Mouse (Mus musculus): ENCODE measurements around the gene Trim67.

Trim67 gene

GRCm38 (mm10) chr8:124794486-124794780 is 1.5 kb downstream of the Trim67 start:
- peak; percentile 94 for DNase-seq

DNA sequence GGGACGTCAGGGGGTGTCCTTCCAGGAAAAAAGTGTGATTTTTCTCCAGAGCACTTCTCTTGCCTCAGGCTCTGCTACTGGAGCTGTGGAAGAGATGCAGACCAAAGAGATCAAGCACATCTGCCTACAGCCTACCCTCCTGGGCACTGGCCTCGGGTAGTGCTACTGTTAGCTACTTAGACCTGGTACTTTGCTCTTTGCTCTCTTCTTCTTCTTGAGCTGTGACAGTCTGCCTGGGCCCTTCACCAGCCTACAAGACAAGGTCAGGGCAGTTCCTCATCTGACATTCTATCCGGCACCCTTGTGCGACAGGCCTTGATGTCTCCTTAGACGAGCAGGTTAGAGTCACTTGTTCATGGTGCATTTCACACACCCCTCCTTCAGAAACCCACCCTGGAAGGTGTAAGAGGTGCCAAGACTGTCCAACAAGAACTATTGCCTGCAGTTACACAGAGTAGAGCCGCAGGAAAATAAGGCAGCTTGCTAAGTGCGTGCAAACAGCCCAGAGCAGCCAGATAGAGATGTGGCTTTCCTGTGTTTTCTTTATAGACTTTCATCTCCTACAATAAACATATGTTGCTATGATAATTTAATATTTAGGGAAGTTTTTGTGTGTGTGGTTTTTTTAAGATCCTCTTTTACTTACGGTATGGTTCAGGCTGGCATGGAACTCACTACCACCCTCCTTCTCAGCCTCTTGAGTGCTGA is 3.0 kb downstream of the Trim67 start:
- no peak for DNase-seq

GRCm38 (mm10) chr8:124800542-124800941 is 7.7 kb downstream of the Trim67 start:
- DNase-seq, result no peak

GRCm38 (mm10) chr8:124803824-124804702 is 11.2 kb downstream of the Trim67 start:
- DNase-seq, result no peak

- no peak for DNase-seq
These were observed 13.1 kb downstream of the Trim67 start for GRCm38 (mm10) chr8:124805990-124806389.

- DNase-seq, result no peak
These were observed 16.5 kb downstream of the Trim67 start for GRCm38 (mm10) chr8:124809419-124809818.

- peak; percentile 41 to 60 for DNase-seq
These were observed 17.2 kb downstream of the Trim67 start for GRCm38 (mm10) chr8:124810056-124810610.

GRCm38 (mm10) chr8:124810689-124811394 is 17.9 kb downstream of the Trim67 start:
- peak; percentile 41 to 77 for DNase-seq

- DNase-seq, result no peak
These were observed 20.4 kb downstream of the Trim67 start for GRCm38 (mm10) chr8:124813326-124813725.

DNA sequence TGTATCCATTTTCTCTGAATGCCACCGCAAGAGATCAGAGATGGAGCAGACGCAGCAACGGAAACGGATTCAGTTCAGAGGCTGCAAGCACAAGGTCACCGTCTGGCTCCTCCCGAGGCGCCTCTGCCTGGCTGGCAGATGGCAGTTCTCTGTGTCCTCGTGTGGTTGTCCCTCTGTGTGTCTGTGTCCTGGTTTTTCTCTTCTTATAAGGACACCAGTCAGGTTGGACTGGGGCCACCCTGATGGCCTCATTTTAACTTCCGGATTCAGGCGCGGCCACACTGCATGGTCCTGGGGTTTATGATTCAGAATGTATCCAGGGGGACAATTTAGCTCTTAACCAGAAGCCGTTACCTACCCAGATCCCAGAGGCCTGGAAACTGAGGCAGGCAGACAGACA is 23.0 kb downstream of the Trim67 start:
- peak; percentile 48 to 72 for DNase-seq

DNA sequence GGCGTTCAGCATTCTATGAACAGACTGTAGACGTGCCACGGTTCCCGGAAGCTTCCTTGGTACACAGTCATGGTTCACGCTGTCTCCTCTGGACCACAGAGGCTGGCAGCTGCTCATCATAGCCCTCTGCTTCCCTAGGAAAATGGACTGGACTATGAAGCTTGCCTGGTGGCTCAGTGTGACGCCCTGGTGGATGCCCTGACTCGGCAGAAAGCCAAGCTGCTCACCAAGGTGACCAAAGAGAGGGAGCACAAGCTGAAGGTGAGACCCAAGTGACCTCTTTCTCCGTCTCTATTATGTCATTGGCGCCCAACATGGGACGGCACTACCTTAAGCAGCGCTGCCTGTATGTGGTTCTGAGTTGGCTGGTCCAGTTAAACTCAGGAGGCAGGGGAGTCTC is 24.0 kb downstream of the Trim67 start:
- DNase-seq, result no peak

- DNase-seq, result no peak
These were observed 24.5 kb downstream of the Trim67 start for GRCm38 (mm10) chr8:124817361-124817760.

DNA sequence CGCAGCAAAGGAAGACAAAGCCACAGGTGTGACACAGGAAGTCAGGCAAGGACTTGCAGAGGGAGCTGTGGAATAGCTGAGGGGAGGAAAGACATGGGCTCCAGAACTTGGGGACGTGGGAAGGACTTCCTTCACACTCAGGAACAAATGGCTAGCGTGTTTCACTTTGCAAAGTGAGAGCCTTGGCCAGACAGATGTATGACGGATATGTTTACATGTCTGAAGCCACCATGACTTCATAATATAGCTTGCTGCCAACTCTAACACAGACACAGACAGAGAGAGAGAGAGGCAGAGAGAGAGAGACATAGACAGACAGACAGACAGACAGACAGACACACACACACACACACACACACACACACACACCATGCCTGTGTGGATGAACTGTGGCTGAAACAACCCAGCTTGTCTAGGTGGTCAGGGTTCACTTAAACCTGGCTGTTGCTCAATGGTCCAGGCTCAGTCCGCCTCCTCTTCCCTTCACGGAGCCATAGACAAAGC is 26.8 kb downstream of the Trim67 start:
- no peak for DNase-seq

- DNase-seq, result no peak
These were observed 27.2 kb downstream of the Trim67 start for GRCm38 (mm10) chr8:124820125-124820524.

DNA sequence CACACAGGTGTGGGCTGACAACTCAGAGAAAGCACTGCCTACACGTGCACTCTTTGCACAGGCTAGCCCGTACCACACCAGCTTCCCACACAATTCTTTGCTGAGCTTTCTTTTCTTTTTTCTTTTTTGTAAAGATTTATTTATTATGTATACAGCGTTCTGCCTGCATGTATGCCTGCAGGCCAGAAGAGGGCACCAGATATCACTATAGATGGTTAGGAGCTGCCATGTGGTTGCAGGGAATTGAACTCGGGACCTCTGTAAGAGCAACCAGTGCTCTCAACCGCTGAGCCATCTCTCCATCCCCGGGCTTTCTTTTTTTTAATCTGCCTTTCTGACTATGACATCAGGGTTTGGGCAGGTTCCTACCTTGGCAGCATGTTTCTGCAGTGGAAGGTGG is 30.6 kb downstream of the Trim67 start:
- DNase-seq, result no peak

GRCm38 (mm10) chr8:124826658-124827057 is 33.8 kb downstream of the Trim67 start:
- DNase-seq, result peak in 1 of 2 experiments; percentile 39

DNA sequence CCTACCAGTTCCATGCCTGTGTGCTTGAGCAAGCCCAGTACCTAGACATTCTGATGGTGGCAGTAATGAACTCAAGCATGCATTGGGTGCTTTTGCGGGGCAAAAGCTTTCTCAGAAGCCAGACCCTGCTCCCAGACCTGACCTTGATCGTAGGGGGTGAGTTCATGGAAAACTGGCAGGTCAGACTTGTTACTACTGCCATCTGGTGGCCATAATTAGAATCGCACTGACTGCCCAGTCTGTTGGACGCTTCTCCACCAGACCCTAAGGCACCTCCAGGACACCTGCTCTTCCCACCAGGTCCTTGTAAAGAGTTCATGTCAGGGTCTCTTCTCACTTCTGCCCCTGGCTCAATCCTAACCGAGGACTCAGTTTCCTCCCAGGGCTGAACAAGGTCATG is 34.5 kb downstream of the Trim67 start:
- DNase-seq, result peak; percentile 76 to 86

- DNase-seq, result peak; percentile 64 to 70
These were observed 35.8 kb downstream of the Trim67 start for GRCm38 (mm10) chr8:124828561-124829240.

DNA sequence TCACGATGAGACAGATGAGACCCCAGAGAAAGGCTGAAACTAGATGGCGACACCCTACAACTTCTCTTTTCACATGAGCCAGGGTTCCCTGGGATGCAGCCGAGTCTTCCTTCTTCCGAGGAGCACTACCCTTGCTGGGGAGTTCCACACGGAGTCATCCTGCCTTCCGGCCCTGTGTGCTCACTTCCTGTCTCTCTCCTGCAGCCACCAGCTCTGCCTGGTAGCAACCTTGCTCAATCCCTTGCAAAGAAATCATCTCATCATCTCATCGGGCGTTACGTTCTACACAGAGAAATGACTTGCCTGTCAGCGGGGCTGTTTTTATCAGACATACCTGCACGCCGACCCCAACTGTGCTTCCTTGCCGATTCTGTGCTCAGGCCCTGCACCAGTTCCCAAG is 37.2 kb downstream of the Trim67 start:
- no peak for DNase-seq

- DNase-seq, result no peak
These were observed 38.6 kb downstream of the Trim67 start for GRCm38 (mm10) chr8:124831531-124831930.

DNA sequence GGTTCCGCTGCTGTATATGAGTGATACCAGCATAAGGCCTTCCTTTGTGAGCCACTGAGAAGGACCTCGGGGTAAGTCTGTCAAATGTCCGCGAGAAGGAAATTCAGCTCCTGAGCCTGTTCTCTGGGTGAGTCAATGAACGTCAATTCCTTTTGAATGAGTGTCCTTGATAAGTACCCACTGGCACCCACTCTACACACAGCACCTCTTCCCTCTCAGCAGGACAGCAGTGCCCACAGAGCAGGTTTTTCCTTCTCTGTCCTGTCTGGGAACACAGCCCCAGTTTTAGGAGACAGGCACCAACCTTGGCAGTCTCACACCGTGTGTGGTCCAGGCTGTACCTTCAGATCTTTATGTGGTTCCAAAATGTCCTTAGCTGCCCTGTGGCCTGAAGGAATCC is 39.0 kb downstream of the Trim67 start:
- DNase-seq, result no peak

DNA sequence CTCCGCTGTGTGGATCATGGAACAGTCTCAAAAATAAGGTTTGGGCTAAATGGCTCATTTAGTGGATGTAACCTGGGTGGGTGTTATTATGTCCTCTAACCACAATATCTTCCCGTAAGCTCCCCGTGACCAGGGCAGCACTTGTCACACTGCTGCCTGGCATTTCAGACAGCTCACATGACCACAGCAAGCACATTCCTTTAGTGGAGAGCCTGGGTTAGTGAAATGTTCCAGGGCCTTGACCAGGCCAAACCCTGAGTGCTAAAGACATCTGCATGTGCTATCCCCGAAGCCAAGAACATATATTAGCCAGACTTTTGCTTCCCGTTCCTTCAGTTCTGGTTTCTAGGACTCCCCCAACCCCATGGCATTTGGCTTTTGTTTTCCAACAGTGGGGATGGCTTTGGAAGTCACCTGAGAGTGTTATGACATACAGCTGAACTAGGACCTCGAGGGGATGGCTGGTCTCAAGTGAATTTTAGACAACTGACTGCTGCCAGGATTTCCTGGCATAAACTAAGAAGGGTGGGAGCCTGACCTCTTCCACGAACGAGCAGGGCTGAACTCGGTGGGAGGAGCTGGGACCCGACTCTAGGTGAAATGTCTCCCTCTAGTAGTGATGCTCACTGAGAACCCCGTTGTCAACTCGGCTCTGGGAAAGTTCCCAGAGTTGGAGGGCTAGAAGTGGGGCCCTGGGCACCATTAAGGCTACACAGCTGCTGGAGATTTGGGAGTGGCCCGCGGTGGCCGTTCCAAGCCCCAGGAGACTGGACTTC is 40.7 kb downstream of the Trim67 start:
- no peak for DNase-seq
